Comparison of ENCODE assay signal across 8 mouse cellular contexts in genomic region chr2:30808296-30808655, GRCm38 (mm10). TPM values are rescaled to one million over a fixed set of nuclear protein-coding genes. Genes with fewer than 3 reads are reported as not detected.
DNase-seq lines count a peak whose midpoint lies in the region; ATAC-seq and TF ChIP-seq lines count a peak whose summit lies in the region.

No protein-coding gene starts in this region.

- H3K4me3 ChIP-seq in kidney, embryonic 14.5 days (ENCODE audit: low read length) = peak overlapping the region; percentile 90
- peak overlapping the region; percentile 84 for H3K4me3 ChIP-seq in hindbrain, embryonic 13.5 days
- peak overlapping the region; percentile 60 for H3K4me3 ChIP-seq in midbrain, postnatal 0 days (ENCODE audit: low read depth, low read length)

- DNase-seq in kidney, postnatal 4 days = no peak
- DNase-seq in adrenal gland, postnatal 25 days = peak; percentile 37
- DNase-seq in midbrain, postnatal 0 days (ENCODE audit: low spot score) = no peak
- no peak for DNase-seq in frontal cortex, adult 2 months (ENCODE audit: extremely low spot score in 1 of 2, low spot score in 1 of 2)
- no peak for DNase-seq in layer of hippocampus, postnatal 36 days

- no peaks in the 10 kb centered on the region for H3K9me3 ChIP-seq in kidney, embryonic 14.5 days (ENCODE audit: control insufficient read depth, low read length)
- no peaks in the 10 kb centered on the region for H3K9me3 ChIP-seq in hindbrain, embryonic 13.5 days
- H3K9me3 ChIP-seq in midbrain, postnatal 0 days (ENCODE audit: low read length) = no peaks in the 10 kb centered on the region

- H3K27ac ChIP-seq in kidney, embryonic 14.5 days (ENCODE audit: low read depth, low read length) = peak overlapping the region; percentile 83
- peak overlapping the region; percentile 89 for H3K27ac ChIP-seq in hindbrain, embryonic 13.5 days
- peak overlapping the region; percentile 77 for H3K27ac ChIP-seq in midbrain, postnatal 0 days (ENCODE audit: low read depth, low read length)

- ATAC-seq in kidney, embryonic 14.5 days (ENCODE audit: low FRiP score, low TSS enrichment) = no peak; the same call in 1 of the 2 replicates
- ATAC-seq in hindbrain, embryonic 13.5 days (ENCODE audit: low FRiP score) = no peak; the same call in 1 of the 2 replicates
- ATAC-seq in midbrain, postnatal 0 days (ENCODE audit: low FRiP score) = no peak
- no peak for ATAC-seq in monocyte, adult 5-6 weeks (replicated peaks; ENCODE audit: insufficient number of reproducible peaks, low FRiP score, low TSS enrichment, poor library complexity, severe bottlenecking)

- peak overlapping the region; percentile 91 for H3K4me2 ChIP-seq in kidney, embryonic 14.5 days (replicated peaks; ENCODE audit: low read depth, low read length)
- H3K4me2 ChIP-seq in hindbrain, embryonic 13.5 days = peak overlapping the region; percentile 98
- H3K4me2 ChIP-seq in midbrain, postnatal 0 days (ENCODE audit: low read depth, low read length, poor library complexity, severe bottlenecking) = peak overlapping the region; percentile 91

- peaks cover 6% of the 10 kb centered on the region; the same call in 1 of the 2 replicates for H3K4me1 ChIP-seq in kidney, embryonic 14.5 days (ENCODE audit: control insufficient read depth, insufficient read depth, low read length)
- peaks cover 43% of the 10 kb centered on the region for H3K4me1 ChIP-seq in hindbrain, embryonic 13.5 days (replicated peaks)
- H3K4me1 ChIP-seq in midbrain, postnatal 0 days (ENCODE audit: insufficient read depth, low read length) = peaks cover 8% of the 10 kb centered on the region

- H3K27me3 ChIP-seq in kidney, embryonic 14.5 days (ENCODE audit: control insufficient read depth, insufficient read depth, low read length) = no peaks in the 10 kb centered on the region
- peaks cover 12% of the 10 kb centered on the region for H3K27me3 ChIP-seq in hindbrain, embryonic 13.5 days
- H3K27me3 ChIP-seq in midbrain, postnatal 0 days (ENCODE audit: insufficient read depth, low read length) = peaks cover 3% of the 10 kb centered on the region; the same call in 1 of the 2 replicates

- peaks cover 23% of the 10 kb centered on the region for H3K36me3 ChIP-seq in kidney, embryonic 14.5 days (ENCODE audit: control insufficient read depth, insufficient read depth, low read length)
- peaks cover 18% of the 10 kb centered on the region for H3K36me3 ChIP-seq in hindbrain, embryonic 13.5 days
- H3K36me3 ChIP-seq in midbrain, postnatal 0 days (ENCODE audit: insufficient read depth, low read length) = peaks cover 4% of the 10 kb centered on the region; the same call in 1 of the 2 replicates

- no peak for TF ChIP-seq CTCF in midbrain, postnatal 0 days (IDR thresholded peaks at IDR 0.05)

- H3K9ac ChIP-seq in kidney, embryonic 14.5 days (ENCODE audit: low read depth, low read length) = peak overlapping the region; percentile 90
- peak overlapping the region; percentile 92 for H3K9ac ChIP-seq in hindbrain, embryonic 13.5 days
- H3K9ac ChIP-seq in midbrain, postnatal 0 days (replicated peaks; ENCODE audit: low read length, poor library complexity, severe bottlenecking) = peak overlapping the region; percentile 84

- WGBS in kidney, embryonic 14.5 days = 2% methylated on average over 10 of the region's 10 CpGs
- 5% methylated on average over 10 of the region's 10 CpGs for WGBS in hindbrain, embryonic 13.5 days
- WGBS in midbrain, postnatal 0 days = 4% methylated on average over 10 of the region's 10 CpGs

RNA-seq across cellular contexts. Expression of gene Ntmt1, which starts 0.7 kb away (rescaled TPM):
- 95.6 and 101 TPM in 2 replicates for polyA plus RNA-seq in kidney, embryonic 14.5 days (2014; fragmentation: Nextera tagmentation; extraction: Ambion mirVana)
- total RNA-seq in adrenal gland, postnatal 25 days (2021) = 46.1 and 57.5 TPM in 2 replicates
- polyA plus RNA-seq in hindbrain, embryonic 13.5 days (2015; fragmentation: Nextera tagmentation; extraction: Ambion mirVana) = 108 and 115 TPM in 2 replicates
- total RNA-seq in midbrain, postnatal 0 days (2014; rRNA removed) = 62.2 and 74.1 TPM in 2 replicates
- 90.3 and 104 TPM in 2 replicates for polyA plus RNA-seq in midbrain, postnatal 0 days (2015; fragmentation: Nextera tagmentation; extraction: Ambion mirVana)
- 40.5 and 48.8 TPM in 2 replicates for polyA plus RNA-seq in frontal cortex, adult 2 months (2012; rRNA removed)
- 7.1 to 15.9 TPM (median 9.9 TPM) in 3 replicates for total RNA-seq in monocyte, adult 5-6 weeks (2017)
- 10 to 100 TPM; 31.3 to 37.4 TPM for total RNA-seq in layer of hippocampus, postnatal 36 days (2021)

RNA-seq across cellular contexts. Expression of gene 1700001O22Rik, which starts 4.8 kb away (rescaled TPM):
- polyA plus RNA-seq in kidney, embryonic 14.5 days (2014; fragmentation: Nextera tagmentation; extraction: Ambion mirVana) = 3.8 and 4.2 TPM in 2 replicates
- total RNA-seq in adrenal gland, postnatal 25 days (2021) = 5.0 and 5.9 TPM in 2 replicates
- polyA plus RNA-seq in hindbrain, embryonic 13.5 days (2015; fragmentation: Nextera tagmentation; extraction: Ambion mirVana) = 1.7 and 2.4 TPM in 2 replicates
- 2.4 TPM in 1 of 2 replicates, not detected in the other for total RNA-seq in midbrain, postnatal 0 days (2014; rRNA removed)
- polyA plus RNA-seq in midbrain, postnatal 0 days (2015; fragmentation: Nextera tagmentation; extraction: Ambion mirVana) = 1.2 and 1.5 TPM in 2 replicates
- 10.8 and 12.3 TPM in 2 replicates for polyA plus RNA-seq in frontal cortex, adult 2 months (2012; rRNA removed)
- total RNA-seq in monocyte, adult 5-6 weeks (2017) = 0.68 TPM in 1 of 3 replicates, not detected in the others
- total RNA-seq in layer of hippocampus, postnatal 36 days (2021) = 1 to 10 TPM; 4.8 to 5.6 TPM

RNA-seq across cellular contexts. Expression of gene Asb6, which starts 21.9 kb away (rescaled TPM):
- polyA plus RNA-seq in kidney, embryonic 14.5 days (2014; fragmentation: Nextera tagmentation; extraction: Ambion mirVana) = 29.7 and 33.3 TPM in 2 replicates
- 29.2 and 31.5 TPM in 2 replicates for total RNA-seq in adrenal gland, postnatal 25 days (2021)
- 38.3 and 41.0 TPM in 2 replicates for polyA plus RNA-seq in hindbrain, embryonic 13.5 days (2015; fragmentation: Nextera tagmentation; extraction: Ambion mirVana)
- total RNA-seq in midbrain, postnatal 0 days (2014; rRNA removed) = 36.5 and 40.7 TPM in 2 replicates
- 36.1 and 39.6 TPM in 2 replicates for polyA plus RNA-seq in midbrain, postnatal 0 days (2015; fragmentation: Nextera tagmentation; extraction: Ambion mirVana)
- 41.2 and 45.1 TPM in 2 replicates for polyA plus RNA-seq in frontal cortex, adult 2 months (2012; rRNA removed)
- 20.4 to 45.6 TPM (median 27.7 TPM) in 3 replicates for total RNA-seq in monocyte, adult 5-6 weeks (2017)
- total RNA-seq in layer of hippocampus, postnatal 36 days (2021) = 10 to 100 TPM; 38.4 to 40.6 TPM

RNA-seq across cellular contexts. Expression of gene Prrx2, which starts 26.5 kb away (rescaled TPM):
- 15.3 and 20.1 TPM in 2 replicates for polyA plus RNA-seq in kidney, embryonic 14.5 days (2014; fragmentation: Nextera tagmentation; extraction: Ambion mirVana)
- total RNA-seq in adrenal gland, postnatal 25 days (2021) = 0.76 TPM in 1 of 2 replicates, not detected in the other
- polyA plus RNA-seq in hindbrain, embryonic 13.5 days (2015; fragmentation: Nextera tagmentation; extraction: Ambion mirVana) = 3.0 and 3.8 TPM in 2 replicates
- 4.4 and 12.5 TPM in 2 replicates for total RNA-seq in midbrain, postnatal 0 days (2014; rRNA removed)
- 3.0 and 5.1 TPM in 2 replicates for polyA plus RNA-seq in midbrain, postnatal 0 days (2015; fragmentation: Nextera tagmentation; extraction: Ambion mirVana)
- 3.7 and 4.0 TPM in 2 replicates for polyA plus RNA-seq in frontal cortex, adult 2 months (2012; rRNA removed)
- not detected in 3 replicates for total RNA-seq in monocyte, adult 5-6 weeks (2017)
- 1 to 10 TPM in 1 of 2 experiments, under 1 TPM in 1; 0.92 to 2.1 TPM for total RNA-seq in layer of hippocampus, postnatal 36 days (2021)
